Mouse (Mus musculus): ENCODE measurements around the gene Jpt2. TPM values are rescaled to one million over a fixed set of nuclear protein-coding genes. Genes with fewer than 3 reads are reported as not detected.
"Not testable (repeated sequence)": the region's sequence is repeated elsewhere in the genome, so short reads cannot be mapped to it uniquely, and the experiment has no call there.

The Jpt2 gene
- polyA plus RNA-seq (2016; fragmentation: Nextera tagmentation; extraction: Ambion mirVana) = 386 and 400 TPM in 2 replicates

- H3K4me1 ChIP-seq = peaks cover 14% of the 10 kb centered on the region
- under 1% methylated on average over 59 of the region's 59 CpGs for WGBS
- peak within 1 kb of the TSS; percentile 96 for H3K4me3 ChIP-seq
- peaks cover 68% of the 10 kb centered on the region for H3K36me3 ChIP-seq (replicated peaks)
- no peaks in the 10 kb centered on the region for H3K27me3 ChIP-seq (replicated peaks; ENCODE audit: low read depth, poor library complexity, severe bottlenecking)
- peak within 1 kb of the TSS; percentile 98 for H3K27ac ChIP-seq (replicated peaks)
- peak; percentile 99 for DNase-seq (ENCODE audit: low spot score)
- no peaks in the 10 kb centered on the region for H3K9me3 ChIP-seq
Measured at GRCm38 (mm10) chr17:24960135-24960851, at the start of gene Jpt2. Gene Jpt2, minus strand, starts transcription at chr17:24960689.

DNA sequence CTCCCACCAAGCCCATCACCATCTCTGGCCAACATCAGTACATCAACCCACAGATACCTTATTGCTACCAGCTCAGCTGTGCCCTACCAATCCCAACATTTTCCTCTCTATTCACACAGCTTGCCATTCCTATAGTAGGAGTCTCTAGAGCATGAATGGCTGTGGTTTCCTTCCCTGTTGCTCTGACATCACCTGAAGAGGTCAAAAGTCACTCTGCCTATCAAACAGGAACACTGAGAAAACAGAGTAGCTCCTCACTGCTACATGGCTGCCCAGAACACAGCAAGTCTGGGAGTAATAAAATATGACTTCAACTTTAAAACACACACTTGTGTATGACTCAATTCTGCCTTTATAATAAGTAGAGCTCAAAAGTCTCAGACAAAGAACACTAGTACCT lies 47.0 kb upstream of the Jpt2 start:
- Histone ChIP-seq H3K4me3 (no peak overlapping the region), H3K36me3 (replicated peaks) (peaks cover 97% of the 10 kb centered on the region), H3K9me3 (no peaks in the 10 kb centered on the region), H3K27ac (replicated peaks) (no peak overlapping the region), H3K27me3 (replicated peaks; ENCODE audit: low read depth, poor library complexity, severe bottlenecking) (no peaks in the 10 kb centered on the region), H3K4me1 (peaks cover under 1% of the 10 kb centered on the region; the same call in 1 of the 2 replicates)
- no peak for DNase-seq (ENCODE audit: low spot score)

DNA sequence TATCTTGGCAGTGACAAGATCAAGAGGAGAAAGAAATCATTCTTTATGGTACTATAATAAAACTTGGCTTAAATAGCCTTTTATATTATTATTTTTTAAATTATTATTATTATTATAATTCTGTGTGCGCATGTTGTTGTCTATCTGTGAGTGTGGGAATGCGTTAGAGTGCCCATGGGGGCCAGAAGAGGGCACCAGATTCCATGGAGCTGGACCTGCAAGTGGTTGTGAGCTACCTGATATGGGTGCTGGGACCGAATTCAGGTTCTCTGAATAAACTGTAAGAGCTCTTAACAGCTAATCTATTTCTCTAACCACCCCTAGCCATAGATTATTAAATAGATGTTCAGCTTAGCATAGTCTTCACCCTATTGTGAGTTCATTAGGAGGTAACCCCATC lies 44.6 kb upstream of the Jpt2 start:
- Histone ChIP-seq H3K27me3 (replicated peaks; ENCODE audit: low read depth, poor library complexity, severe bottlenecking) (no peaks in the 10 kb centered on the region), H3K36me3 (replicated peaks) (peaks cover 97% of the 10 kb centered on the region), H3K9me3 (no peaks in the 10 kb centered on the region), H3K4me3 (no peak overlapping the region), H3K27ac (replicated peaks) (no peak overlapping the region), H3K4me1 (no peaks in the 10 kb centered on the region)
- DNase-seq (ENCODE audit: low spot score) = no peak
- WGBS = 92% methylated on average over 3 of the region's 3 CpGs

DNA sequence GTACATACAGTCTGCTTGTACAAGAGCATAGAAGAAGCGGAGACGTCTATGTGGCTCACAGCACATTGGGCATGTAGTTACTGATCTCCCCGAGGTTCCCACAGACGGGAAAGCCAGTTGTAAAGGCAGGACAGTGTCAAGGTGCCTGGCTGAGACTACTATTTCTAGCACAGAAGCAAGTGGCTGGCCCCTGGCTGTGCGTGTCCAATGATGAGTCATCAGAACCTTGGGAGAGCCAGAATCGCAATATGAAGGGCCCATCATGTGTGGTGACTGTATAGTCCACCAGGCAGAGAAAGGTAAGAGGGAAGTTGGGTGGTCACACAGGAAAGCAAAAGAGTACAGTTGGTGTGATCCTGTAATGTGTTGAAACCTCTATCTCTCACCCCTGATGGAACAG lies 34.2 kb upstream of the Jpt2 start:
- WGBS = 94% methylated on average over 6 of the region's 6 CpGs

GRCm38 (mm10) chr17:24987221-24987620 lies 26.7 kb upstream of the Jpt2 start:
- no peak overlapping the region for H3K4me3 ChIP-seq
- 92% methylated on average over 6 of the region's 6 CpGs for WGBS

More for the DNA sequence above, 34.2 kb upstream of the Jpt2 start:
- H3K36me3 ChIP-seq (replicated peaks) = peaks cover 100% of the 10 kb centered on the region
- no peaks in the 10 kb centered on the region for H3K9me3 ChIP-seq
- H3K27ac ChIP-seq (replicated peaks) = no peak overlapping the region
- H3K4me3 ChIP-seq = no peak overlapping the region
- H3K27me3 ChIP-seq (replicated peaks; ENCODE audit: low read depth, poor library complexity, severe bottlenecking) = no peaks in the 10 kb centered on the region
- DNase-seq (ENCODE audit: low spot score) = no peak
- no peaks in the 10 kb centered on the region for H3K4me1 ChIP-seq

GRCm38 (mm10) chr17:24960852-24961715 lies 595 bp upstream of the Jpt2 start:
- WGBS = 18% methylated on average over 21 of the region's 21 CpGs
- H3K27ac ChIP-seq (replicated peaks) = peak overlapping the region; percentile 98
- peak overlapping the region; percentile 96 for H3K4me3 ChIP-seq
- DNase-seq (ENCODE audit: low spot score) = no peak
- no peaks in the 10 kb centered on the region for H3K27me3 ChIP-seq (replicated peaks; ENCODE audit: low read depth, poor library complexity, severe bottlenecking)
- peaks cover 14% of the 10 kb centered on the region for H3K4me1 ChIP-seq
- no peaks in the 10 kb centered on the region for H3K9me3 ChIP-seq
- H3K36me3 ChIP-seq (replicated peaks) = peaks cover 68% of the 10 kb centered on the region

More at GRCm38 (mm10) chr17:24987221-24987620, 26.7 kb upstream of the Jpt2 start:
- Histone ChIP-seq H3K9me3 (no peaks in the 10 kb centered on the region), H3K27ac (replicated peaks) (no peak overlapping the region), H3K36me3 (replicated peaks) (peaks cover 98% of the 10 kb centered on the region), H3K27me3 (replicated peaks; ENCODE audit: low read depth, poor library complexity, severe bottlenecking) (no peaks in the 10 kb centered on the region), H3K4me1 (no peaks in the 10 kb centered on the region)
- DNase-seq (ENCODE audit: low spot score) = no peak

DNA sequence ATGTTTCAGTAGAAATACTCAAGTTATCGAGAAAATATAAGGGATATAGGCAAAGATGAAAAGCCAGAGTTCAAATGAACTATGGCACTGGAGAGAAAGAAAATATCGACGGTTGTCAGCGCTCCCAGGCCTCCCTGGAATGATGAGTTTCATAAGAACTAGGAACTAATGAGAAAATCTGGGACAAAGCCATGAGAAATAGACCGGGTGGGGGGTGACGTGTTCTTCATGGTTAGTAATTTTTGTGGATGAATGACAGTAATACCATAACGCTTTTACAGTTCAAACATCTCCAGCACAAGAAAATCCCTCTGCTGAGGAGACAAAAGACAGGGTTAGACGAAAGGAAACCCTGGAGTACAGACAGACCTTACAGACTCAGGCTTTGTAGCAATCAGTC lies 1.1 kb downstream of the Jpt2 start:
- Histone ChIP-seq H3K27ac (replicated peaks) (peak overlapping the region; percentile 98), H3K4me3 (peak overlapping the region; percentile 96), H3K36me3 (replicated peaks) (peaks cover 68% of the 10 kb centered on the region), H3K9me3 (no peaks in the 10 kb centered on the region), H3K4me1 (peaks cover 14% of the 10 kb centered on the region), H3K27me3 (replicated peaks; ENCODE audit: low read depth, poor library complexity, severe bottlenecking) (no peaks in the 10 kb centered on the region)
- DNase-seq (ENCODE audit: low spot score) = no peak
- 55% methylated on average over 8 of the region's 8 CpGs for WGBS

GRCm38 (mm10) chr17:24953291-24953690 lies 7.2 kb downstream of the Jpt2 start:
- peaks cover 93% of the 10 kb centered on the region for H3K36me3 ChIP-seq (replicated peaks)

GRCm38 (mm10) chr17:24950671-24951070 lies 9.8 kb downstream of the Jpt2 start:
- WGBS = 88% methylated on average over 2 of the region's 2 CpGs
- Histone ChIP-seq H3K4me3 (no peak overlapping the region), H3K9me3 (no peaks in the 10 kb centered on the region), H3K36me3 (replicated peaks) (peaks cover 99% of the 10 kb centered on the region), H3K4me1 (no peaks in the 10 kb centered on the region), H3K27ac (replicated peaks) (no peak overlapping the region), H3K27me3 (replicated peaks; ENCODE audit: low read depth, poor library complexity, severe bottlenecking) (no peaks in the 10 kb centered on the region)
- no peak for DNase-seq (ENCODE audit: low spot score)

More at GRCm38 (mm10) chr17:24953291-24953690, 7.2 kb downstream of the Jpt2 start:
- no peak for DNase-seq (ENCODE audit: low spot score)
- Histone ChIP-seq H3K27ac (replicated peaks) (no peak overlapping the region), H3K27me3 (replicated peaks; ENCODE audit: low read depth, poor library complexity, severe bottlenecking) (no peaks in the 10 kb centered on the region), H3K4me3 (no peak overlapping the region), H3K4me1 (no peaks in the 10 kb centered on the region), H3K9me3 (no peaks in the 10 kb centered on the region)
- WGBS = 91% methylated on average over 2 of the region's 2 CpGs

DNA sequence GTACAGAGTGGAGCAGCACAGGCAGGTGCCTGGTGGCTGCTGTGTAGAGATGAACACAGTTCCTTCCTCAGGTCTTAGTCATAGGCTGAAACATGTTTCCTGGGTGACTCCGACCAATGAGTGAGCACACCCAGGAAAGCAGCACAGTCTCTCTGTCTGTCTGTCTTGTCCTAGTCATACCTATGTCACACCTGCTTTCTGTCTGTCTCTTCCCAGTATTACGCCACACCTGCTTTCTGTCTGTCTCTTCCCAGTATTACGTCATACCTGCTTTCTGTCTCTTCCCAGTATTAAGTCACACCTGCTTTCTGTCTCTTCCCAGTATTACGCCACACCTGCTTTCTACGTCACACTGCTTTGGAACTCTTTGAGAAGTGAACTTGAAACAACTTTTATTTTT lies 12.3 kb downstream of the Jpt2 start:
- Histone ChIP-seq H3K9me3 (no peaks in the 10 kb centered on the region), H3K27me3 (replicated peaks; ENCODE audit: low read depth, poor library complexity, severe bottlenecking) (no peaks in the 10 kb centered on the region), H3K4me1 (no peaks in the 10 kb centered on the region), H3K4me3 (no peak overlapping the region), H3K27ac (replicated peaks) (no peak overlapping the region), H3K36me3 (replicated peaks) (peaks cover 100% of the 10 kb centered on the region)
- no peak for DNase-seq (ENCODE audit: low spot score)
- 97% methylated on average over 5 of the region's 5 CpGs for WGBS

DNA sequence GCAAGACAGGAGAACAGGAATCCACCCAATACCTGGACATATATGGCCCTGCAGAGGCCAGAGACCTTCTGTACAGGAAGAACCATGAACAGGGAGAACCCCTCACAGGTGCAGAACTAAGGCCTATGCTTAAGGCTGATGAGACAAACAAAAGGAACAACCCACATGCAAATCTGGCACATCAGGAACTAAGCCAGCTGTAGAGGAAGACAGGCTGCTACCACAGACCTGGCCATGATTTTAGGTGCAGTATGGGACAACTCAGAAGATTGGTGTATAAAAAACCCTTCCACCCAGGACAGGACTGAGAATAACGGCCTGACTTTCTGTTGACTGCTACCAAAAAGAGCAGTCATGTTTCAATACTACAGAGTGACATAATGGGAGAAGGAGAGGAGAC lies 16.9 kb downstream of the Jpt2 start:
- H3K36me3 ChIP-seq (replicated peaks) = peaks cover 76% of the 10 kb centered on the region
- not testable (repeated sequence) for DNase-seq (ENCODE audit: low spot score); H3K4me3 ChIP-seq; H3K9me3 ChIP-seq; H3K27me3 ChIP-seq (replicated peaks; ENCODE audit: low read depth, poor library complexity, severe bottlenecking); H3K27ac ChIP-seq (replicated peaks); H3K4me1 ChIP-seq
- 96% methylated on average over 1 of the region's 1 CpGs for WGBS

DNA sequence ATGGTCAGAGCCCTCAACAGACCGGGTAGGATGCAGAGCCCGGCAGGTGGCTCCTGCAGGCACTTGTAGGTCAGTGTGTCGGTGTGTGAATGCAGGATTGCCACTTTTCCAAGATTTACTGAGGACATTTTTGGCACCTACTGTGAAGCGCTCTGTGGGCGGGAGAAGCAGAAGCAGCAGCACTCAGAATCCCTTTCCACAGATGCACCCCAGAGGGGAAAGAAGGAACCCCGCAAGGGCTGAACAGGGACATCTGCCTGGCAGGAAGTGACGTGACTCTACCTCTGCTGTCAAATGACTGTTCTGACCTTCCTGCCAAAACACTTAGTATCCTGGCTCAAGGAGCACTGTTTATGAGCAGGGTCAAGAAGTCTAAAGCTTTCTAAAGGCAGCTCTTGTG lies 17.5 kb downstream of the Jpt2 start:
- Histone ChIP-seq H3K27me3 (replicated peaks; ENCODE audit: low read depth, poor library complexity, severe bottlenecking) (no peaks in the 10 kb centered on the region), H3K4me3 (no peak overlapping the region), H3K36me3 (replicated peaks) (peaks cover 70% of the 10 kb centered on the region), H3K9me3 (no peaks in the 10 kb centered on the region), H3K4me1 (no peaks in the 10 kb centered on the region), H3K27ac (replicated peaks) (no peak overlapping the region)
- 91% methylated on average over 7 of the region's 7 CpGs for WGBS
- DNase-seq (ENCODE audit: low spot score) = no peak

DNA sequence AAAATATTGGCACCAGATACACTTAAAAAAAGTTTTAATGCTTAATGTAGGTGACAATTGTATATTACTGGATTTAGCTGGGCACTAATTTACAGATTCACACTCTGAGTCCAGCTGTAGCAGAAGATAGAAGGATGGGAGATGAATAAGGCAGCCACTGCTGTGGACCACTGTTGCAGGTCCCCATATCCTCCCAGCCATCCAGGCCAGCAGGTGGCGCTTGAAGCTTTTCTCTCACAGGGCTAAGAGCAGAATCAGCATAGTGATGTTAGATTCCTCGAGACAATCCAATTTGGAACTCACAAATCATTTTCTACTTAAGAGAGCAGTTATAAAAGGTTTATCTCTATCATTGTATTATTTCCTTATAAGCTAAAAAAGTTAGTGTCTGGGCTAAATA lies 18.0 kb downstream of the Jpt2 start:
- H3K36me3 ChIP-seq (replicated peaks) = peaks cover 64% of the 10 kb centered on the region
- WGBS = 34% methylated on average over 2 of the region's 2 CpGs
- H3K4me1 ChIP-seq; DNase-seq (ENCODE audit: low spot score); H3K4me3 ChIP-seq; H3K27me3 ChIP-seq (replicated peaks; ENCODE audit: low read depth, poor library complexity, severe bottlenecking); H3K9me3 ChIP-seq; H3K27ac ChIP-seq (replicated peaks): not testable (repeated sequence)
